Mouse (Mus musculus): ENCODE data around the gene Myt1l. TPM values are rescaled to one million over a fixed set of nuclear protein-coding genes. Genes with fewer than 3 reads are reported as not detected.

Gene Myt1l
- polyA plus RNA-seq, 1 experiment from 2014 or later: 218 TPM

GRCm38 (mm10) chr12:29639543-29640196 lies 111.5 kb downstream of the Myt1l start:
- 43% methylated on average over 11 of the region's 11 CpGs for WGBS
- Histone ChIP-seq H3K4me3 (no peak overlapping the region), H3K36me3 (peaks cover 5% of the 10 kb centered on the region; the same call in 1 of the 2 replicates), H3K9me3 (no peaks in the 10 kb centered on the region), H3K4me2 (no peak overlapping the region), H3K27ac (peak overlapping the region; percentile 77), H3K9ac (no peak overlapping the region), H3K4me1 (replicated peaks) (peaks cover 36% of the 10 kb centered on the region), H3K27me3 (no peaks in the 10 kb centered on the region)
- peak; percentile 56 for ATAC-seq (ENCODE audit: low FRiP score)

- Histone ChIP-seq H3K4me2 (no peak overlapping the region), H3K27ac (peak overlapping the region; percentile 77), H3K4me1 (replicated peaks) (peaks cover 40% of the 10 kb centered on the region), H3K27me3 (no peaks in the 10 kb centered on the region), H3K4me3 (no peak overlapping the region), H3K36me3 (peaks cover 9% of the 10 kb centered on the region; the same call in 1 of the 2 replicates), H3K9me3 (no peaks in the 10 kb centered on the region), H3K9ac (no peak overlapping the region)
- no peak for ATAC-seq (ENCODE audit: low FRiP score)
- 25% methylated on average over 1 of the region's 1 CpGs for WGBS
Observed at GRCm38 (mm10) chr12:29640201-29640600, 112.0 kb downstream of the Myt1l start.

- H3K9me3 ChIP-seq: no peaks in the 10 kb centered on the region
- no peak overlapping the region for H3K4me2 ChIP-seq
- H3K36me3 ChIP-seq: peaks cover 19% of the 10 kb centered on the region
- no peaks in the 10 kb centered on the region for H3K27me3 ChIP-seq
- peak overlapping the region; percentile 93 for H3K27ac ChIP-seq
- H3K4me3 ChIP-seq: no peak overlapping the region
- no peak overlapping the region for H3K9ac ChIP-seq
- peak; percentile 62 for ATAC-seq (ENCODE audit: low FRiP score)
- WGBS: 19% methylated on average over 4 of the region's 4 CpGs
- peaks cover 49% of the 10 kb centered on the region for H3K4me1 ChIP-seq (replicated peaks)
Observed at GRCm38 (mm10) chr12:29642915-29643314, 114.7 kb downstream of the Myt1l start.

- Histone ChIP-seq H3K4me1 (replicated peaks) (peaks cover 55% of the 10 kb centered on the region), H3K27me3 (no peaks in the 10 kb centered on the region), H3K9me3 (no peaks in the 10 kb centered on the region), H3K27ac (peak overlapping the region; percentile 80), H3K36me3 (peaks cover 19% of the 10 kb centered on the region), H3K9ac (no peak overlapping the region), H3K4me2 (no peak overlapping the region), H3K4me3 (no peak overlapping the region)
- ATAC-seq (ENCODE audit: low FRiP score): no peak
- WGBS: 79% methylated on average over 4 of the region's 4 CpGs
Observed at GRCm38 (mm10) chr12:29644091-29644490, 115.9 kb downstream of the Myt1l start.

GRCm38 (mm10) chr12:29644721-29645120 lies 116.5 kb downstream of the Myt1l start:
- Histone ChIP-seq H3K27ac (peak overlapping the region; percentile 80), H3K27me3 (no peaks in the 10 kb centered on the region), H3K9ac (no peak overlapping the region), H3K4me2 (no peak overlapping the region), H3K9me3 (no peaks in the 10 kb centered on the region), H3K36me3 (peaks cover 19% of the 10 kb centered on the region), H3K4me1 (replicated peaks) (peaks cover 56% of the 10 kb centered on the region), H3K4me3 (no peak overlapping the region)
- WGBS: 93% methylated on average over 7 of the region's 7 CpGs
- ATAC-seq (ENCODE audit: low FRiP score): no peak

- 51% methylated on average over 10 of the region's 10 CpGs for WGBS
- peaks cover 55% of the 10 kb centered on the region for H3K4me1 ChIP-seq (replicated peaks)
- H3K9ac ChIP-seq: no peak overlapping the region
- H3K9me3 ChIP-seq: no peaks in the 10 kb centered on the region
- no peak overlapping the region for H3K4me3 ChIP-seq
- no peak overlapping the region for H3K4me2 ChIP-seq
- peak; percentile 62 for ATAC-seq (ENCODE audit: low FRiP score)
- H3K27me3 ChIP-seq: no peaks in the 10 kb centered on the region
- H3K27ac ChIP-seq: peak overlapping the region; percentile 85
- peaks cover 14% of the 10 kb centered on the region for H3K36me3 ChIP-seq
Observed at GRCm38 (mm10) chr12:29649510-29650152, 121.4 kb downstream of the Myt1l start.

GRCm38 (mm10) chr12:29652516-29652915 lies 124.3 kb downstream of the Myt1l start:
- Histone ChIP-seq H3K27me3 (no peaks in the 10 kb centered on the region), H3K9me3 (no peaks in the 10 kb centered on the region), H3K4me1 (replicated peaks) (peaks cover 72% of the 10 kb centered on the region), H3K4me3 (no peak overlapping the region), H3K36me3 (no peaks in the 10 kb centered on the region; the same call in 1 of the 2 replicates), H3K27ac (no peak overlapping the region), H3K9ac (no peak overlapping the region), H3K4me2 (no peak overlapping the region)
- no peak for ATAC-seq (ENCODE audit: low FRiP score)
- WGBS: 81% methylated on average over 5 of the region's 5 CpGs

- Histone ChIP-seq H3K9me3 (no peaks in the 10 kb centered on the region), H3K4me2 (no peak overlapping the region), H3K4me1 (replicated peaks) (peaks cover 64% of the 10 kb centered on the region), H3K4me3 (no peak overlapping the region), H3K27ac (peak overlapping the region; percentile 91), H3K9ac (peak overlapping the region; percentile 58), H3K27me3 (no peaks in the 10 kb centered on the region), H3K36me3 (no peaks in the 10 kb centered on the region)
- peak; percentile 34; the same call in 1 of the 2 replicates for ATAC-seq (ENCODE audit: low FRiP score)
- WGBS: 42% methylated on average over 10 of the region's 10 CpGs
Observed at GRCm38 (mm10) chr12:29655197-29655632, 127.0 kb downstream of the Myt1l start.

- 69% methylated on average over 12 of the region's 12 CpGs for WGBS
- ATAC-seq (ENCODE audit: low FRiP score): no peak
- no peaks in the 10 kb centered on the region for H3K9me3 ChIP-seq
- H3K4me3 ChIP-seq: no peak overlapping the region
- H3K27ac ChIP-seq: peak overlapping the region; percentile 91
- no peaks in the 10 kb centered on the region for H3K36me3 ChIP-seq
- no peak overlapping the region for H3K4me2 ChIP-seq
- H3K9ac ChIP-seq: peak overlapping the region; percentile 58
- no peaks in the 10 kb centered on the region for H3K27me3 ChIP-seq
- H3K4me1 ChIP-seq (replicated peaks): peaks cover 61% of the 10 kb centered on the region
Observed at GRCm38 (mm10) chr12:29655673-29656072, 127.5 kb downstream of the Myt1l start.

- H3K36me3 ChIP-seq: no peaks in the 10 kb centered on the region
- 0 out of 2 replicates have a peak overlapping the region, but pooled peaks have one; percentile 14 for H3K9ac ChIP-seq
- H3K9me3 ChIP-seq: no peaks in the 10 kb centered on the region
- H3K27ac ChIP-seq: peak overlapping the region; percentile 91
- H3K27me3 ChIP-seq: no peaks in the 10 kb centered on the region
- H3K4me3 ChIP-seq: no peak overlapping the region
- no peak for ATAC-seq (ENCODE audit: low FRiP score)
- H3K4me2 ChIP-seq: no peak overlapping the region
- peaks cover 64% of the 10 kb centered on the region for H3K4me1 ChIP-seq (replicated peaks)
- WGBS: 49% methylated on average over 3 of the region's 3 CpGs
Observed at GRCm38 (mm10) chr12:29657061-29657460, 128.9 kb downstream of the Myt1l start.

GRCm38 (mm10) chr12:29657870-29658269 lies 129.7 kb downstream of the Myt1l start:
- no peak overlapping the region for H3K9ac ChIP-seq
- H3K4me3 ChIP-seq: no peak overlapping the region
- no peaks in the 10 kb centered on the region for H3K27me3 ChIP-seq
- H3K36me3 ChIP-seq: no peaks in the 10 kb centered on the region
- peak overlapping the region; percentile 72 for H3K27ac ChIP-seq
- no peak for ATAC-seq (ENCODE audit: low FRiP score)
- no peaks in the 10 kb centered on the region for H3K9me3 ChIP-seq
- H3K4me2 ChIP-seq: no peak overlapping the region
- peaks cover 65% of the 10 kb centered on the region for H3K4me1 ChIP-seq (replicated peaks)
- 71% methylated on average over 2 of the region's 2 CpGs for WGBS

- H3K9ac ChIP-seq: no peak overlapping the region
- 0 out of 2 replicates have a peak, but pooled peaks cover 2% of the 10 kb centered on the region for H3K36me3 ChIP-seq
- H3K27me3 ChIP-seq: no peaks in the 10 kb centered on the region
- H3K27ac ChIP-seq: peak overlapping the region; percentile 76
- 75% methylated on average over 7 of the region's 7 CpGs for WGBS
- H3K4me3 ChIP-seq: no peak overlapping the region
- peaks cover 15% of the 10 kb centered on the region for H3K4me1 ChIP-seq (replicated peaks)
- H3K4me2 ChIP-seq: no peak overlapping the region
- ATAC-seq (ENCODE audit: low FRiP score): no peak
- no peaks in the 10 kb centered on the region for H3K9me3 ChIP-seq
Observed at GRCm38 (mm10) chr12:29671984-29672383, 143.8 kb downstream of the Myt1l start.

All from hindbrain, embryonic 13.5 days (tissue).